Mouse (Mus musculus): ENCODE data around the gene Mrpl16. TPM values are rescaled to one million over a fixed set of nuclear protein-coding genes. Genes with fewer than 3 reads are reported as not detected.

Gene Mrpl16
- polyA plus RNA-seq, 1 experiment from 2014 or later: 27.5 TPM

DNA sequence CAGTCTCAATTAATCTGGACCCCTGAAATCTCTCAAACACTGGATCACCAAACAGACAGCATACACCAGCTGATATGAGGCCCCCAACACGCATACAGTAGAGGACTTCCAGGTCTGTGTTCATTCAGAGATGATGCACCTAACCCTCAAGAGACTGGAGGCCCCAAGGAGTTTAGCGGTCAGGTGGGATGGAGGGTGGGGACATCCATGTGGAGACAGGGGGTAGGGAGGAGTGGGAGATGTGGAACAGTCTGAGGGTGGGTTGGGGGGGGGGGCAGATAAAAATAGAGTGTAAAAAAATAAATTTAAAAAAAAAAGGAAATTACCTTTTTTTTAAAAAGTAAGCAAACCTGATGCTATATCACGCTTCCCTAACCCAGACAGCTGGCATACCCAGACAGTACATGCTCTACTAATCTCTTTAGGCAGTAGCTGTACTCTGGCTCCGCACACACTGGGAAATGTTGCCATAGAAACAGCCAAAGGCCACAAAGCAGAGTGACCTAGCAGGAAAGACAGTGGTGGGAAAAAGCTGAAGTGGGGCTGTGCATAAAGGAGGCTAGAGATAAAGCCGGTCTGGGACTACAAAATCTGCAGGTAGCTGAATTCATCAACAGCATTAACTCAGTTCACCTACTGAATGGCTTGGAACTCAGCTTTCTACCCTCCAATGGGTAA lies 41.6 kb downstream of the Mrpl16 start:
- H3K36me3 ChIP-seq (ENCODE audit: control insufficient read depth, insufficient read depth): no peaks in the 10 kb centered on the region
- H3K4me1 ChIP-seq (ENCODE audit: control insufficient read depth, low read depth, low read length): no peaks in the 10 kb centered on the region
- H3K27me3 ChIP-seq (ENCODE audit: control insufficient read depth, insufficient read depth, low read depth, low read length): no peaks in the 10 kb centered on the region
- no peak overlapping the region for H3K4me3 ChIP-seq (ENCODE audit: low read depth, low read length)
- H3K9ac ChIP-seq (ENCODE audit: low read depth, low read length): no peak overlapping the region
- H3K9me3 ChIP-seq (replicated peaks; ENCODE audit: control insufficient read depth, low read length): no peaks in the 10 kb centered on the region
- H3K4me2 ChIP-seq (ENCODE audit: low read depth, low read length): no peak overlapping the region
- H3K27ac ChIP-seq (ENCODE audit: low read length): no peak overlapping the region
- 32% methylated on average over 5 of the region's 5 CpGs for WGBS (ENCODE audit: insufficient replicate concordance)
- ATAC-seq (ENCODE audit: low read depth): peak; percentile 55; the same call in 1 of the 2 replicates

DNA sequence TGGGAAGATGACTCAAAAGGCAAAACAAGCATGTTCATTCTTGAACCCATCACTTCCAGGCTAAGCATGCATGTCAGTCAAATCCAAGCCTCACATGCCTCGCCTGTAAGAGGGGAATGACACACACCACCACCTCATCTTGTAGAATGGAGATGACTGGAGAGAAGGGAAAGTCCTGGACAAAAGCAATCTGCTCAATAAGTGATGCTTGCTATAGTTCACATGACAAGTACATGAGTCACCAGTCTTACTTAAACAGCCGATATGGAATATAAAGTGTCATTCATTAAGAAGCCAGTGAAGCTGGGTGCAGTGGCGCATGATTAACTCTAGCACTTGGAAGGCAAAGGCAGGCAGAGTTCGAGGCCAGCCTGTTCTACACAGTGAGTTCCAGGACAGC lies 42.9 kb downstream of the Mrpl16 start:
- no peak overlapping the region for H3K4me2 ChIP-seq (ENCODE audit: low read depth, low read length)
- H3K4me1 ChIP-seq (ENCODE audit: control insufficient read depth, low read depth, low read length): no peaks in the 10 kb centered on the region
- ATAC-seq (ENCODE audit: low read depth): no peak
- no peak overlapping the region for H3K9ac ChIP-seq (ENCODE audit: low read depth, low read length)
- H3K27ac ChIP-seq (ENCODE audit: low read length): no peak overlapping the region
- no peak overlapping the region for H3K4me3 ChIP-seq (ENCODE audit: low read depth, low read length)
- H3K36me3 ChIP-seq (ENCODE audit: control insufficient read depth, insufficient read depth): no peaks in the 10 kb centered on the region
- WGBS (ENCODE audit: insufficient replicate concordance): 49% methylated on average over 4 of the region's 4 CpGs
- no peaks in the 10 kb centered on the region for H3K9me3 ChIP-seq (replicated peaks; ENCODE audit: control insufficient read depth, low read length)
- peaks cover 10% of the 10 kb centered on the region for H3K27me3 ChIP-seq (ENCODE audit: control insufficient read depth, insufficient read depth, low read depth, low read length)

DNA sequence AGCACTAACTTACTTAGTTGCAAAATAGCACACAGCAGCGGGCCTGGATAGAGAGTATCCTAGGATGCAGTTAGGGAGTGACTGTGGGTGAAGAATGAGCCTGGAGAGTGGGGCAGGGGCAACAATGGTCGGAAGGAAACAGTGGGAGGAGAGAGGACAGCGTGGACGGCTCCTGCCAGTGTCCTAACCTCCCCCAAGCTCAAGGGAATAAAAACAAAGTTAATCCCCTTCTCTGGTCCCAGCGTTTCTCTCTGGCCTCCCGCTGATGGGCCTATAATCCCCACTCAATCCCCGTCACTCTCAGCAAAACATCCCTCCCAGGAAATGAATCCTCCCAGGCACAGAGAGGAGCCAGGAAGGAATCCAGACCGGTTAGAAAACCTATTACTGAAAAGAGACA lies 43.5 kb downstream of the Mrpl16 start:
- ATAC-seq (ENCODE audit: low read depth): peak; percentile 24; the same call in 1 of the 2 replicates
- Histone ChIP-seq H3K27ac (ENCODE audit: low read length) (no peak overlapping the region), H3K36me3 (ENCODE audit: control insufficient read depth, insufficient read depth) (no peaks in the 10 kb centered on the region), H3K27me3 (ENCODE audit: control insufficient read depth, insufficient read depth, low read depth, low read length) (peaks cover 16% of the 10 kb centered on the region), H3K4me2 (ENCODE audit: low read depth, low read length) (no peak overlapping the region), H3K9me3 (replicated peaks; ENCODE audit: control insufficient read depth, low read length) (no peaks in the 10 kb centered on the region), H3K4me3 (ENCODE audit: low read depth, low read length) (no peak overlapping the region), H3K4me1 (ENCODE audit: control insufficient read depth, low read depth, low read length) (no peaks in the 10 kb centered on the region; the same call in 1 of the 2 replicates), H3K9ac (ENCODE audit: low read depth, low read length) (no peak overlapping the region)
- 21% methylated on average over 8 of the region's 8 CpGs for WGBS (ENCODE audit: insufficient replicate concordance)

DNA sequence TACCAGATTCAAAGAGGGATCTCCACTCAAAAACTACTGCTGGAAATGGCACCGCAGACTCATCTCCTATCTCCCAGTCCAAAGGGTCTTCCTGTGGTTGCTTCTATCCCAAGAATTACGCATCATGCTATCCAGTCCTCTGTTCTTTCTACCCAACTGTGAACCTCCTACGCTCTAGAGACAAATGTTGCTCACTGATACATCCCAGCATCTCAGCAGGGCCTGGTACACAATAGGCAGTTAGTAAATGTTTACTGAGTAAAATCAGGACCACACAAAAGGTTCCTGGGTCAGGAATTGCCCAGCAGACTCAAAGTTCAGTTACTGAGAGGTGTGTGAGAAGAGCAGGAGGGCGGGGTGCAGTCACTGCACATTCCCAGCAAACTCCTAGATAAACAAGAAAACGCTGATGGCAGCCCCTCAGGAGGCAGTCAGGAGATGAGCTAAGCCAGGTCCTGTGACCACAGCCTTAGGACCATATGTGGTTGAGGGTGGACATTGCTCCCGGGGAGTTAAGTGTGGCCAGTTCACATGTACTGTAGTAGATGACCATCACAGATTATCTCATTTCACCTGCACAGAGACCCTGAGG lies 44.6 kb downstream of the Mrpl16 start:
- H3K4me3 ChIP-seq (ENCODE audit: low read depth, low read length): no peak overlapping the region
- H3K4me1 ChIP-seq (ENCODE audit: control insufficient read depth, low read depth, low read length): no peaks in the 10 kb centered on the region; the same call in none of the 2 replicates
- no peak for ATAC-seq (ENCODE audit: low read depth)
- H3K9me3 ChIP-seq (replicated peaks; ENCODE audit: control insufficient read depth, low read length): no peaks in the 10 kb centered on the region
- H3K4me2 ChIP-seq (ENCODE audit: low read depth, low read length): no peak overlapping the region
- 49% methylated on average over 6 of the region's 6 CpGs for WGBS (ENCODE audit: insufficient replicate concordance)
- H3K9ac ChIP-seq (ENCODE audit: low read depth, low read length): no peak overlapping the region
- H3K27ac ChIP-seq (ENCODE audit: low read length): no peak overlapping the region
- peaks cover 27% of the 10 kb centered on the region for H3K27me3 ChIP-seq (ENCODE audit: control insufficient read depth, insufficient read depth, low read depth, low read length)
- H3K36me3 ChIP-seq (ENCODE audit: control insufficient read depth, insufficient read depth): no peaks in the 10 kb centered on the region

DNA sequence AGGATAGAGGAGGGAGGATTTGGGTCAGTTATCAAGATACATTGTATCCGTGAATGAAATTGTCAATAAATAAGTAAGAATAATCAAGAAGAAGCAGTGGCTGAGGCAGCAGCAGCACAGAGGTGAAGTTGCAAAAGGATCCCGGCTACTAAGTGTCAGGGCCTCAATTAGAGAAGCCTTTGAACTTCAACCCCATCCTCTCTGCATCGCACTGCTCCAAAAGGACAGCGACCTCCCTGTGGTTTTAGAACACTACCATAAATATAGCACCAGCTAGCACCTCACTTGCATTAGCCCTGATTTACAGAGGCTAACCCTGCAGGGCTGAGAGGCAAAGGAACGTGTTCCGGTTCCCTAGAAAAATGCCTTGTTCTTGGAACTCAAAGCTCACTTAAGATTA lies 46.5 kb downstream of the Mrpl16 start:
- 45% methylated on average over 6 of the region's 6 CpGs for WGBS (ENCODE audit: insufficient replicate concordance)
- Histone ChIP-seq H3K9ac (ENCODE audit: low read depth, low read length) (no peak overlapping the region), H3K4me3 (ENCODE audit: low read depth, low read length) (no peak overlapping the region), H3K27me3 (ENCODE audit: control insufficient read depth, insufficient read depth, low read depth, low read length) (peaks cover 36% of the 10 kb centered on the region), H3K4me2 (ENCODE audit: low read depth, low read length) (no peak overlapping the region), H3K36me3 (ENCODE audit: control insufficient read depth, insufficient read depth) (no peaks in the 10 kb centered on the region), H3K9me3 (replicated peaks; ENCODE audit: control insufficient read depth, low read length) (no peaks in the 10 kb centered on the region), H3K27ac (ENCODE audit: low read length) (no peak overlapping the region), H3K4me1 (ENCODE audit: control insufficient read depth, low read depth, low read length) (no peaks in the 10 kb centered on the region; the same call in none of the 2 replicates)
- ATAC-seq (ENCODE audit: low read depth): no peak

DNA sequence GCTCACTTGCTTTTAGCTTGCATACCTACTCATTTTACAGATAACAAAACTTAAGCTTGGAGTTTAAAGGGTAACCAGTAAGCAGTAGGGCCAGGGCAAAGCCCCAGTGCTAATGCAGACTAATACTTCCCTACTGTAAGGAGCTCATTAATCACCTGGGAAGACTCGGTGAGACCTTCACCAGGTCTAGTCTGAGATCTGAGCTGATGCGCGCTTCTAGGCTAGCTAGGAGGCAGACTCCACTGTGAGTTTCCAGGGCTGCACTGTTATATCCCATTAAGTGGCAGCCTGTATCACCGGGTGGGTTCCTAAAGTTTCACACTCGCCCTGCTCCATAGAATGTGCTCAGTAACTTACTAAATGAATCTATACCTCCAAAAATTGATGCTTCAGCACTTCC lies 47.4 kb downstream of the Mrpl16 start:
- Histone ChIP-seq H3K27ac (ENCODE audit: low read length) (no peak overlapping the region), H3K9me3 (replicated peaks; ENCODE audit: control insufficient read depth, low read length) (no peaks in the 10 kb centered on the region), H3K9ac (ENCODE audit: low read depth, low read length) (no peak overlapping the region), H3K36me3 (ENCODE audit: control insufficient read depth, insufficient read depth) (no peaks in the 10 kb centered on the region), H3K4me3 (ENCODE audit: low read depth, low read length) (no peak overlapping the region), H3K4me1 (ENCODE audit: control insufficient read depth, low read depth, low read length) (no peaks in the 10 kb centered on the region; the same call in none of the 2 replicates), H3K27me3 (ENCODE audit: control insufficient read depth, insufficient read depth, low read depth, low read length) (peaks cover 36% of the 10 kb centered on the region), H3K4me2 (ENCODE audit: low read depth, low read length) (no peak overlapping the region)
- WGBS (ENCODE audit: insufficient replicate concordance): 27% methylated on average over 5 of the region's 5 CpGs
- ATAC-seq (ENCODE audit: low read depth): no peak

DNA sequence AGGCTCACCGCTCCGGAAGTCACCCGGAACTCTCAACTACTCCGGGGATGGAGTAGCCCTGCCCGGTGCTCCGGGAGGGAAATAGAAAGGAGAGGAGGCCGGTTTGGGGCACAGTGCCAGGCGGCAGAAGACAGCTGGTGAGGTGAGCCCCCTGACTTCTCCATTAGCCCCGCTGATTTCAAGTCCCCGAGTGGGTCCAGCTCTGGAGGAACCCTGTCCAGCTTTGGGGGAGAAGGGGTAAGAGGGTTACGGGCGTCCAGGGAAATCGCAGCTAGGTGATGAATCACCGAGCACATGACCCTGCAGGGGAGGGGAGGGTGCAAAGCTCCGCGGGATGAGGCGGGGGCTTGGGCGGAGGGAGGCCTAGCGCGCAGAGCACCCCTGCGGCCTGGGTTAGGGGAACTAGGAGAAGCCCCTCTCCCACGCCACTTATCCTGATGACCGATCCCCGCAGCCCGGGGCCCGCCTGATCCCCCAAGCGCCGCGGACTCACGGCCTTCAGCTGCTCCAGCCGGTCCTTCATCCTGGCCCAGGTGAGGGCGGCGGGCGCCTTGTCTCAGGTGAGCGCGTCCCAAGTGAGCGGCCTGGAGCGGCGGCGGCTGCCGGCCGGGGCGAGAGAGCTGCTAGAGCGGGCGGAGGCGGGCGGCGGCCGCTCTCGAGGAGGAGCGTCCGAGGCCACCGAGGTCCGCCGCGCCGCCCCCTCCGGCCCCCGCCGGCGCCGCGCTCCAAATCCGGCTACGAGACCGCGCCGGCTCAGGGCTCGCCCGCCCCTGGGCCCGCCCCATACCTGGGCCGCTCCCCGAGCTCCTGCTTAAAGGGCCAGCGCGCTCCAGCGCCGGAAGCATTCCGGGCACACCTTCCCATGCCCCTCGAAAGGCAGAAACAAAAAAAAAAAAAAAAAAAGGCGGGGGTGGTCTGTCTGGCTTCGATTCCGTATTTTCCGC lies 48.3 kb downstream of the Mrpl16 start:
- H3K9ac ChIP-seq (ENCODE audit: low read depth, low read length): peak overlapping the region; percentile 44; the same call in 1 of the 2 replicates
- peak overlapping the region; percentile 59 for H3K4me3 ChIP-seq (ENCODE audit: low read depth, low read length)
- H3K27ac ChIP-seq (ENCODE audit: low read length): no peak overlapping the region
- no peaks in the 10 kb centered on the region for H3K9me3 ChIP-seq (replicated peaks; ENCODE audit: control insufficient read depth, low read length)
- no peaks in the 10 kb centered on the region for H3K36me3 ChIP-seq (ENCODE audit: control insufficient read depth, insufficient read depth)
- H3K27me3 ChIP-seq (ENCODE audit: control insufficient read depth, insufficient read depth, low read depth, low read length): peaks cover 36% of the 10 kb centered on the region
- ATAC-seq (ENCODE audit: low read depth): peak; percentile 78
- H3K4me2 ChIP-seq (ENCODE audit: low read depth, low read length): peak overlapping the region; percentile 72
- no peaks in the 10 kb centered on the region; the same call in none of the 2 replicates for H3K4me1 ChIP-seq (ENCODE audit: control insufficient read depth, low read depth, low read length)
- WGBS (ENCODE audit: insufficient replicate concordance): under 1% methylated on average over 77 of the region's 83 CpGs

DNA sequence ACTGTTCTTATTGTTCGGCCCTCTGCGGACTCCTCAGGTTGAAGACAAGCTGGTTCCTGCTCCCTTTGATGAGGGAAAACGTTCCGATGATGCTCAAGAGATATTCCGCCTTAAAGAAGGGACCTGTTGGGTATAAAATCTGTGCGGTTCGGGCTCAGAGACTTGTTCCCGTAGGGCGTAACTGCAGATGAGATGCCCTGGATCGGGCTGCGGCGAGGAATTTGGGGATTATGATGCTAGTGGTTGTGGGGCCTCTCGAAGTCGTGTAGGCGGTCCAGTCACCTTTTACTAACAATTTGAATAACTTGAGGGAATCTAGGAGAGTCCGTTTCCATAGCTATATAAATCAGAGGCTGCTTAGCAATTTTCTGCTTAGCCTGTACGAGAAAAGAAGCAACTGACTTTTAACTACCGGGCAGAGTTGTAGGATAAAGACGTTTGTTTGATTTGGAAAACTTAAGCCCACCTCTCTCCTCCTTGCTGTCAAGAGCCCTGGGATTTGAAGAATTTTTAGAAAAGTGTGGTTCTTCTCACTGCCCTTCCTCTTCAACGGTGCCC lies 49.0 kb downstream of the Mrpl16 start, which contains the start of gene Stx3:
Gene Stx3, minus strand, starts transcription at position 261 of the 558 bp plus-strand sequence.
- no peaks in the 10 kb centered on the region for H3K36me3 ChIP-seq (ENCODE audit: control insufficient read depth, insufficient read depth)
- peak within 1 kb of the TSS; percentile 44; the same call in 1 of the 2 replicates for H3K9ac ChIP-seq (ENCODE audit: low read depth, low read length)
- WGBS (ENCODE audit: insufficient replicate concordance): 2% methylated on average over 20 of the region's 20 CpGs
- H3K4me1 ChIP-seq (ENCODE audit: control insufficient read depth, low read depth, low read length): no peaks in the 10 kb centered on the region; the same call in none of the 2 replicates
- H3K4me2 ChIP-seq (ENCODE audit: low read depth, low read length): peak within 1 kb of the TSS; percentile 72
- peak within 1 kb of the TSS; percentile 59 for H3K4me3 ChIP-seq (ENCODE audit: low read depth, low read length)
- no peak within 1 kb of the TSS for H3K27ac ChIP-seq (ENCODE audit: low read length)
- H3K9me3 ChIP-seq (replicated peaks; ENCODE audit: control insufficient read depth, low read length): no peaks in the 10 kb centered on the region
- ATAC-seq (ENCODE audit: low read depth): no peak
- H3K27me3 ChIP-seq (ENCODE audit: control insufficient read depth, insufficient read depth, low read depth, low read length): peaks cover 36% of the 10 kb centered on the region

Measured in liver, embryonic 16.5 days (tissue).